Mouse (Mus musculus) heart, adult 2 months (tissue): ENCODE results near the gene Gpr15.

Source experiments
- CTCF ChIP-seq: fragments of 200-600 bp; IDR thresholded peaks from 2 replicates; pipeline ENCODE4 v1.8.1; 2022; ENCODE audit warnings: antibody characterized with exemption, mild to moderate bottlenecking, moderate library complexity
- EP300 ChIP-seq: fragments of 200-500 bp; IDR thresholded peaks from 2 replicates; pipeline ENCODE4 v1.6.1; 2011; ENCODE audit warnings: low read depth, low read length, control low read depth; ENCODE audit not compliant: insufficient read depth
- POLR2A ChIP-seq: fragments of 200-500 bp; IDR thresholded peaks from 2 replicates; pipeline ENCODE4 v1.6.1; 2011; ENCODE audit warnings: mild to moderate bottlenecking, low read depth, low read length, control low read depth; ENCODE audit not compliant: insufficient read depth

- TF ChIP-seq EP300 (no peak), POLR2A (no peak), CTCF (no peak)
Measured at GRCm38 (mm10) chr16:58694091-58694490, 24.8 kb downstream of the Gpr15 start.
